Mouse (Mus musculus) MEL (cell line): Measurements from ENCODE around the gene Tmc6.

Source experiments
- CTCF ChIP-seq, 3 experiments: IDR thresholded peaks in 2 of 3; conservative IDR thresholded peaks in 1 of 3; 2 replicates each; pipeline ENCODE4 v1.5.1; 2011 to 2012; ENCODE audit warnings: low read length in 3 of 3, low read depth in 2 of 3, mild to moderate bottlenecking in 2 of 3, improper control_type of control experiment in 1 of 3, inconsistent platforms in 1 of 3, mixed read lengths in 1 of 3, moderate library complexity in 1 of 3; ENCODE audit not compliant: control insufficient read depth in 1 of 3, insufficient read depth in 1 of 3, poor library complexity in 1 of 3, severe bottlenecking in 1 of 3
- E2F4 ChIP-seq: IDR thresholded peaks from 2 replicates; pipeline ENCODE4 v1.6.1; 2011; ENCODE audit warnings: low read depth, low read length, improper control_type of control experiment, borderline replicate concordance
- ELF1 ChIP-seq: IDR thresholded peaks from 2 replicates; pipeline ENCODE4 v1.6.1; 2014; ENCODE audit warnings: low read depth, mild to moderate bottlenecking, inconsistent platforms, low read length, improper control_type of control experiment, moderate library complexity
- EP300 ChIP-seq, 2 experiments: IDR thresholded peaks; 2 replicates each; pipeline ENCODE4 v1.6.1; 2011; ENCODE audit warnings: improper control_type of control experiment in 2 of 2, low read length in 2 of 2, low read depth in 1 of 2, mild to moderate bottlenecking in 1 of 2
- HCFC1 ChIP-seq: IDR thresholded peaks from 2 replicates; pipeline ENCODE4 v1.6.1; 2012; ENCODE audit warnings: low read depth, mild to moderate bottlenecking, inconsistent platforms, low read length, improper control_type of control experiment, moderate library complexity
- JUND ChIP-seq: IDR thresholded peaks from 2 replicates; pipeline ENCODE4 v1.6.1; 2011; ENCODE audit warnings: low read depth, mild to moderate bottlenecking, improper control_type of control experiment, low read length
- KAT2A ChIP-seq: conservative IDR thresholded peaks from 2 replicates; pipeline ENCODE4 v1.6.1; 2012; ENCODE audit warnings: low read depth, low read length, improper control_type of control experiment, inconsistent platforms
- MAFK ChIP-seq: IDR thresholded peaks from 2 replicates; pipeline ENCODE4 v1.6.1; 2011; ENCODE audit warnings: low read depth, mild to moderate bottlenecking, low read length, improper control_type of control experiment, borderline replicate concordance
- MAX ChIP-seq: IDR thresholded peaks from 2 replicates; pipeline ENCODE4 v1.6.1; 2011; ENCODE audit warnings: low read length, improper control_type of control experiment
- POLR2A ChIP-seq, 2 experiments: IDR thresholded peaks; 2 replicates each; pipeline ENCODE4 v1.6.1; 2011 to 2012; ENCODE audit warnings: low read length in 2 of 2, mild to moderate bottlenecking in 2 of 2, control low read depth in 1 of 2, improper control_type of control experiment in 1 of 2, low read depth in 1 of 2, moderate library complexity in 1 of 2; ENCODE audit not compliant: control insufficient read depth in 1 of 2, insufficient read depth in 1 of 2, poor library complexity in 1 of 2
- RAD21 ChIP-seq: IDR thresholded peaks from 2 replicates; pipeline ENCODE4 v1.6.1; 2011; ENCODE audit warnings: mild to moderate bottlenecking, low read depth, low read length, improper control_type of control experiment
- TAL1 ChIP-seq: IDR thresholded peaks from 2 replicates; pipeline ENCODE4 v1.6.1; 2012; ENCODE audit warnings: mild to moderate bottlenecking, inconsistent platforms, low read length, moderate library complexity, mixed read lengths
- USF1 ChIP-seq: IDR thresholded peaks from 2 replicates; pipeline ENCODE4 v1.6.1; 2014; ENCODE audit warnings: low read depth, mild to moderate bottlenecking, inconsistent platforms, low read length, improper control_type of control experiment, moderate library complexity

- TF ChIP-seq MAX, result no peak
- TF ChIP-seq CTCF (IDR thresholded peaks at IDR 0.05 in 2 of 3, conservative IDR thresholded peaks at IDR 0.05 in 1 of 3; ENCODE audit: control insufficient read depth in 1 of 3, insufficient read depth in 1 of 3, low read depth in 2 of 3, low read length in 3 of 3, poor library complexity in 1 of 3, severe bottlenecking in 1 of 3), result no peak
- TF ChIP-seq MAFK, result no peak
- TF ChIP-seq HCFC1, result no peak
- TF ChIP-seq POLR2A (IDR thresholded peaks at IDR 0.05; ENCODE audit: control insufficient read depth in 1 of 2, insufficient read depth in 1 of 2, low read depth in 1 of 2, low read length in 2 of 2, poor library complexity in 1 of 2), result no peak; a peak in 1 of 4 replicates
- no peak for TF ChIP-seq TAL1
- no peak for TF ChIP-seq JUND
- TF ChIP-seq RAD21, result no peak
- TF ChIP-seq ELF1, result no peak
- no peak for TF ChIP-seq KAT2A
- TF ChIP-seq E2F4, result no peak
- TF ChIP-seq EP300 (IDR thresholded peaks at IDR 0.05; ENCODE audit: low read depth in 1 of 2, low read length in 2 of 2), result no peak
- no peak for TF ChIP-seq USF1
Observed at GRCm38 (mm10) chr11:117765361-117765760, 16.6 kb downstream of the Tmc6 start.
